31 mouse cellular contexts compared by ENCODE assay signal in the genomic region with DNA sequence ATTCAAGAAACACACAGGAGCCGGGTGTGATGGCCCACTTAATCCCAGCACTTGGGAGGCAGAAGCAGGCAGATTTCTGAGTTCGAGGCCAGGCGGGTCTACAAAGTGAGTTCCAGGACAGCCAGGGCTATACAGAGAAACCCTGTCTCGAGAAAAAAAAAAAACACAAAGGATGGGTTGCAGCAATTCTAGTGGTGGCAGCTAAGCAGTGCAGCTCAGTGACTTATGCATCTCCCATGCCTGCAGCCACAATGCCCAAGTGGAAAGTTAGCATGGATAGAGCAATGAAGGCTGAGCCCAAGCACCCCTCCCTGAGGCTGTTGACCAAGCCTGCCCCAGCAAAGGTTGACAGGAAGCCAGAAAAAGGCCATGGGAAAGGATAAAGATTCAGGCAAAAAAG. TPM values are rescaled to one million over a fixed set of nuclear protein-coding genes. Genes with fewer than 3 reads are reported as not detected.
"Had no signal": no experiment of that assay in that cellular context is flagged by ENCODE, and none has a peak within 500 bp of the region (broad histone marks: within the 10 kb centered on the region; RNA-seq: fewer than 3 reads in every experiment).

No protein-coding gene starts in this region.

- H3K27me3 ChIP-seq: limb, embryonic 13.5 days; liver, embryonic 12.5 days; liver, embryonic 15.5 days; midbrain, embryonic 12.5 days; midbrain, embryonic 15.5 days; neural tube, embryonic 12.5 days; neural tube, embryonic 15.5 days had no signal

- H3K9me3 ChIP-seq: limb, embryonic 10.5 days; limb, embryonic 13.5 days; liver, embryonic 12.5 days; liver, embryonic 15.5 days; midbrain, embryonic 12.5 days; midbrain, embryonic 15.5 days; neural tube, embryonic 12.5 days; neural tube, embryonic 15.5 days had no signal

- H3K9ac ChIP-seq: limb, embryonic 13.5 days; liver, embryonic 12.5 days; liver, embryonic 15.5 days; midbrain, embryonic 12.5 days; midbrain, embryonic 15.5 days; neural tube, embryonic 12.5 days; neural tube, embryonic 15.5 days had no signal

- H3K4me2 ChIP-seq: limb, embryonic 13.5 days; liver, embryonic 12.5 days; liver, embryonic 15.5 days; midbrain, embryonic 12.5 days; midbrain, embryonic 15.5 days; neural tube, embryonic 12.5 days; neural tube, embryonic 15.5 days had no signal

- H3K36me3 ChIP-seq: limb, embryonic 10.5 days; limb, embryonic 13.5 days; liver, embryonic 12.5 days; liver, embryonic 15.5 days; midbrain, embryonic 12.5 days; midbrain, embryonic 15.5 days; neural tube, embryonic 12.5 days; neural tube, embryonic 15.5 days had no signal

- H3K4me1 ChIP-seq: limb, embryonic 10.5 days; limb, embryonic 13.5 days; liver, embryonic 12.5 days; liver, embryonic 15.5 days; midbrain, embryonic 12.5 days; midbrain, embryonic 15.5 days; neural tube, embryonic 12.5 days; neural tube, embryonic 15.5 days had no signal

- DNase-seq: kidney, adult 2 months; kidney, postnatal 25 days; layer of hippocampus, adult 9-11 months; liver; lung, adult 18-20 months; lung, postnatal 14 days; right cerebral cortex, postnatal 14 days; right cerebral cortex, postnatal 4 days; thymus, adult 2 months; thymus, postnatal 14 days; thymus, postnatal 4 days had no signal

- ATAC-seq: liver, embryonic 12.5 days; midbrain, embryonic 15.5 days had no signal

- H3K27ac ChIP-seq: kidney, postnatal 0 days; layer of hippocampus, adult 2 months; limb, embryonic 10.5 days; limb, embryonic 13.5 days; liver, embryonic 12.5 days; liver, embryonic 15.5 days; macrophage; midbrain, embryonic 12.5 days; midbrain, embryonic 15.5 days; neural tube, embryonic 12.5 days; neural tube, embryonic 15.5 days; stomach, postnatal 0 days had no signal

- H3K4me3 ChIP-seq: layer of hippocampus, adult 2 months; limb, embryonic 10.5 days; limb, embryonic 13.5 days; liver, embryonic 12.5 days; liver, embryonic 15.5 days; midbrain, embryonic 12.5 days; midbrain, embryonic 15.5 days; neural tube, embryonic 12.5 days; neural tube, embryonic 15.5 days had no signal

RNA-seq across cellular contexts. Expression of a gene that starts 55.4 kb away (rescaled TPM):
- total RNA-seq: layer of hippocampus, adult 2 months; layer of hippocampus, postnatal 25 days; left cerebral cortex, adult 18-20 months; left cerebral cortex, postnatal 25 days; megakaryocyte, adult 5-6 weeks had no signal
- polyA plus RNA-seq: kidney, adult 2 months; kidney, embryonic 14.5 days; kidney, postnatal 0 days; large intestine, adult 2 months; limb, embryonic 10.5 days; limb, embryonic 13.5 days; liver, embryonic 15.5 days; lung, embryonic 16.5 days; macrophage; midbrain, embryonic 12.5 days; midbrain, embryonic 15.5 days; neural tube, embryonic 12.5 days; neural tube, embryonic 15.5 days; stomach, embryonic 14.5 days; stomach, postnatal 0 days; thymus, adult 2 months had no signal
